Mouse (Mus musculus): Measurements from ENCODE around the gene Numb. TPM values are rescaled to one million over a fixed set of nuclear protein-coding genes. Genes with fewer than 3 reads are reported as not detected.
A peak's percentile ranks its signal among the peaks of the same experiment; 100 is the strongest.

Gene Numb
- polyA plus RNA-seq, 1 experiment = 73.3 TPM

- DNase-seq (ENCODE audit: extremely low spot score in 1 of 2, low spot score in 1 of 2) = no peak
Observed at GRCm38 (mm10) chr12:83789781-83790140, 132.0 kb downstream of the Numb start.

GRCm38 (mm10) chr12:83789051-83789780 is 132.5 kb downstream of the Numb start:
- DNase-seq (ENCODE audit: extremely low spot score in 1 of 2, low spot score in 1 of 2) = no peak

- DNase-seq (ENCODE audit: extremely low spot score in 1 of 2, low spot score in 1 of 2) = no peak
Observed at GRCm38 (mm10) chr12:83785305-83785704, 136.4 kb downstream of the Numb start.

GRCm38 (mm10) chr12:83782669-83783068 is 139.1 kb downstream of the Numb start:
- DNase-seq (ENCODE audit: extremely low spot score in 1 of 2, low spot score in 1 of 2) = no peak

GRCm38 (mm10) chr12:83781640-83782278 is 140.0 kb downstream of the Numb start:
- no peak for DNase-seq (ENCODE audit: extremely low spot score in 1 of 2, low spot score in 1 of 2)

- DNase-seq (ENCODE audit: extremely low spot score in 1 of 2, low spot score in 1 of 2) = no peak
Observed at GRCm38 (mm10) chr12:83781204-83781603, 140.5 kb downstream of the Numb start.

- DNase-seq (ENCODE audit: extremely low spot score in 1 of 2, low spot score in 1 of 2) = no peak
Observed at GRCm38 (mm10) chr12:83780181-83780580, 141.6 kb downstream of the Numb start.

- DNase-seq (ENCODE audit: extremely low spot score in 1 of 2, low spot score in 1 of 2) = no peak
Observed at GRCm38 (mm10) chr12:83776766-83777165, 145.0 kb downstream of the Numb start.

GRCm38 (mm10) chr12:83775621-83776020 is 146.1 kb downstream of the Numb start:
- DNase-seq (ENCODE audit: extremely low spot score in 1 of 2, low spot score in 1 of 2) = no peak

GRCm38 (mm10) chr12:83770418-83771256 is 151.1 kb downstream of the Numb start:
- DNase-seq (ENCODE audit: extremely low spot score in 1 of 2, low spot score in 1 of 2) = peak in 1 of 2 experiments; percentile 53

- no peak for DNase-seq (ENCODE audit: extremely low spot score in 1 of 2, low spot score in 1 of 2)
Observed at GRCm38 (mm10) chr12:83768235-83768899, 153.4 kb downstream of the Numb start.

- DNase-seq (ENCODE audit: extremely low spot score in 1 of 2, low spot score in 1 of 2) = no peak
Observed at GRCm38 (mm10) chr12:83767833-83768232, 153.9 kb downstream of the Numb start.

- no peak for DNase-seq (ENCODE audit: extremely low spot score in 1 of 2, low spot score in 1 of 2)
Observed at GRCm38 (mm10) chr12:83765965-83766603, 155.7 kb downstream of the Numb start.

GRCm38 (mm10) chr12:83764519-83764918 is 157.2 kb downstream of the Numb start:
- no peak for DNase-seq (ENCODE audit: extremely low spot score in 1 of 2, low spot score in 1 of 2)

- DNase-seq (ENCODE audit: extremely low spot score in 1 of 2, low spot score in 1 of 2) = peak in 1 of 2 experiments; percentile 13
Observed at GRCm38 (mm10) chr12:83764044-83764365, 157.7 kb downstream of the Numb start.

GRCm38 (mm10) chr12:83763311-83764043 is 158.3 kb downstream of the Numb start, which contains the start of gene Papln:
Gene Papln, plus strand, starts transcription at chr12:83763634.
- DNase-seq (ENCODE audit: extremely low spot score in 1 of 2, low spot score in 1 of 2) = peak in 1 of 2 experiments; percentile 20

- DNase-seq (ENCODE audit: extremely low spot score in 1 of 2, low spot score in 1 of 2) = no peak
Observed at GRCm38 (mm10) chr12:83762706-83763105, 159.0 kb downstream of the Numb start.

GRCm38 (mm10) chr12:83760201-83760600 is 161.5 kb downstream of the Numb start:
- no peak for DNase-seq (ENCODE audit: extremely low spot score in 1 of 2, low spot score in 1 of 2)

GRCm38 (mm10) chr12:83758735-83759134 is 163.0 kb downstream of the Numb start:
- DNase-seq (ENCODE audit: extremely low spot score in 1 of 2, low spot score in 1 of 2) = no peak

GRCm38 (mm10) chr12:83752495-83752894 is 169.2 kb downstream of the Numb start:
- DNase-seq (ENCODE audit: extremely low spot score in 1 of 2, low spot score in 1 of 2) = no peak
